Mouse (Mus musculus) liver, adult 2 months (tissue): Measurements from ENCODE around the gene Hmcn2. TPM values are rescaled to one million over a fixed set of nuclear protein-coding genes. Genes with fewer than 3 reads are reported as not detected.
A peak's percentile ranks its signal among the peaks of the same experiment; 100 is the strongest.

Experiments used
- DNase-seq: peaks from one replicate; pipeline ENCODE4 v3.0.0-alpha.2; 2011; ENCODE audit warnings: low read depth, low spot score; ENCODE audit errors: extremely low read depth
- H3K27ac ChIP-seq: fragments of 200-500 bp; replicated peaks from 2 replicates; pipeline ENCODE4 v1.5.1; 2012; ENCODE audit warnings: low read depth, mild to moderate bottlenecking, control low read depth, inconsistent platforms, low read length; ENCODE audit not compliant: insufficient read depth
- H3K27me3 ChIP-seq: fragments of 200-500 bp; 2 replicates; pipeline ENCODE4 v1.6.1; 2012; ENCODE audit warnings: mild to moderate bottlenecking, moderate library complexity, low read length, inconsistent platforms; ENCODE audit not compliant: control insufficient read depth, insufficient read depth
- H3K36me3 ChIP-seq: fragments of 200-500 bp; 2 replicates; pipeline ENCODE4 v1.6.1; 2012; ENCODE audit warnings: low read length, inconsistent platforms; ENCODE audit not compliant: control insufficient read depth, insufficient read depth
- H3K4me1 ChIP-seq: fragments of 200-500 bp; 2 replicates; pipeline ENCODE4 v1.6.1; 2011; ENCODE audit warnings: low read length; ENCODE audit not compliant: control insufficient read depth, insufficient read depth
- H3K4me3 ChIP-seq: fragments of 200-500 bp; 2 replicates; pipeline ENCODE4 v1.5.1; 2011; ENCODE audit warnings: low read depth, mild to moderate bottlenecking, control low read depth, low read length, moderate library complexity; ENCODE audit not compliant: insufficient read depth
- H3K79me2 ChIP-seq: fragments of 200-500 bp; 2 replicates; pipeline ENCODE4 v1.6.1; 2012; ENCODE audit warnings: inconsistent platforms, mild to moderate bottlenecking, low read length, moderate library complexity; ENCODE audit not compliant: control insufficient read depth, insufficient read depth
- H3K9ac ChIP-seq: fragments of 200-500 bp; 2 replicates; pipeline ENCODE4 v1.6.1; 2012; ENCODE audit warnings: low read depth, mild to moderate bottlenecking, control low read depth, inconsistent platforms, low read length
- CTCF ChIP-seq: fragments of 200-500 bp; IDR thresholded peaks from 2 replicates; pipeline ENCODE4 v1.5.1; 2011; ENCODE audit warnings: low read depth, low read length, control low read depth
- POLR2A ChIP-seq: fragments of 200-500 bp; IDR thresholded peaks from 2 replicates; pipeline ENCODE4 v1.6.1; 2011; ENCODE audit warnings: low read length, control low read depth; ENCODE audit not compliant: insufficient read depth; ENCODE audit errors: extremely low read depth
- WGBS: fragments of 180-500 bp; shearing (Covaris S2); methylation state at CpG from one replicate; pipeline ENCODE4 v1.1.7; 2018; 5-methylcytosine and 5-hydroxymethylcytosine counted together
- polyA plus RNA-seq: library from polyadenylated mRNA; depleted of rRNA; stranded (reverse); fragments of >200 nt; gene quantifications from 2 replicates; pipeline ENCODE4 v1.2.3, GENCODE M21; 2012
- total RNA-seq: library from RNA; depleted of rRNA; stranded (reverse); fragments of >200 nt; gene quantifications from 2 replicates; pipeline ENCODE4 v1.2.3, GENCODE M21; 2014

Gene Hmcn2
- total and polyA plus RNA-seq, 2 experiments: 0.46 to 1.8 TPM

DNA sequence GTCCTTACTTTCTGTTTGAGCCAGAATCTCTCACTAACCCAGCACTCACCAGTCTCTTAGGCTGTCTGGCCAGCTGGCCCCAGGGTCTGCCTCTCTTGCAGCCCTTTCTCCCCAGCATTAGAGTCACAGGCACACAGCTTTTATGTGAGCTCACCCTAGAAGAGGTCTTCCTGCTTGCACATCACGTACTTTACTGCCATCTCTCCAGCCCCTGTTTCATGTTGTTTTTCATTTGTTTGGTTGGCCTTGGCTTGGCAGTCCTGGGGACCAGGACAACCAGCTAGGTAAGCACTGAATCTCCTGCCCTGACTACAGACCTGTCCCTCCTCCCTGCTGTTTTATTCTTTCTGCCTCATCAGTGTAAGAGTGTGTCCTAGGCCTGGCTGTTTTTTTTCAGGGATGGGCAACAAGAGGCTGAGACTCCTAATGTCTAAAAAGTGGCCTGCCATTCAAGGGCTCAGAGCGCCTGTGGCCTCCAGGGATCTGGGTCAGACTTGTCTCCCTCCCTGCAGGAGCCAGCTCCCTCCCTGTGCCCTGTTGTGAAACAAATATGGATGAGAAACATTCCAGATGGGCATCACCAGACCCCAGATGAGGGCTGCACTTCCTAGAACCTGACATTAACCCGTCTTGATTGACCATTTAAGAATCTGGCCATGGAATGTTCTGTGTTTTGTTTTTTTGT is 134.7 kb downstream of the Hmcn2 start:
- H3K4me1 ChIP-seq: peaks cover 7% of the 10 kb centered on the region
- no peaks in the 10 kb centered on the region for H3K36me3 ChIP-seq
- no peak for TF ChIP-seq CTCF
- TF ChIP-seq POLR2A: no peak
- 62% methylated on average over 3 of the region's 3 CpGs for WGBS
- H3K27ac ChIP-seq: no peak overlapping the region
- H3K4me3 ChIP-seq: no peak overlapping the region
- H3K79me2 ChIP-seq: no peaks in the 10 kb centered on the region
- H3K27me3 ChIP-seq: no peaks in the 10 kb centered on the region
- H3K9ac ChIP-seq: no peak overlapping the region
- no peak for DNase-seq

DNA sequence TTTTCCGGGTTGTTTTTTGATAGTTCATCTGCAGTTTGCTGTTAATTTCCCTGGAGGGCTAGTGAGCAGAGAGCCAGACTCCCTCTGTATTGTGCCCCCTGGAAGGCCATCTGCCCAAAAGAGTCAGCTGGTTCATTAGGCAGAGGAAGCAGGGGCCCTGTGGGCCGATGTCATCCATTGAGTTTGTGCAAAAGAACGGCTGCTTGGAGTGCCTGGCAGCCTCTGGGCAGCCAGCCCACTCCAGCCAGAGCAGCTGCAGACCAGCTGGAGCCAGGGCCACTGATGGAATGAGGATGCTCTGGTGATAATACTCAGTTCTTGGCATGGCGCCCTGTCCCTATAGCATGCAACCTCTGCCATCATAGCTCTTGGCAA is 135.2 kb downstream of the Hmcn2 start:
- DNase-seq: no peak
- WGBS: 48% methylated on average over 4 of the region's 4 CpGs
- H3K9ac ChIP-seq: no peak overlapping the region
- H3K79me2 ChIP-seq: no peaks in the 10 kb centered on the region
- TF ChIP-seq CTCF (no peak), POLR2A (0 out of 2 replicates have a peak, but pooled peaks have one; percentile 10)
- no peaks in the 10 kb centered on the region for H3K36me3 ChIP-seq
- H3K4me3 ChIP-seq: no peak overlapping the region
- H3K27me3 ChIP-seq: no peaks in the 10 kb centered on the region
- H3K27ac ChIP-seq: no peak overlapping the region
- H3K4me1 ChIP-seq: peaks cover 10% of the 10 kb centered on the region

DNA sequence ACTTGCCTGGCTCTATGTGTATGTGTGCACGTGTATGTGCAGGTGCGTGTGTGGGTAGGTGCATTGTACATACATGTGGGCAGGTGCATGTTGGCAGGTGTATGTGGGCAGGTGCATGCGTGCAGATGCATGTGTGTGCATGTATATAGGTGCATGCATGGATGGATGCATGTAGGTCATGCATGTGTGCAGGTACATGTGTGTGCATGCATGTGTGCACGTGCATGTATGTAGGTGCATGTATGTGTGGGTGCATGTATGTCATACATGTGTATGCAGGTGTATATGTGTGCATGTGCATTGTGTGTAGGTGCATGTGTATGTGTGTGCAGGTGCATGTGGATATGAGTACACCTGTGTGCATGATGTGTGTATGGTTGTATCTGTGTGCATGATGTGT is 135.7 kb downstream of the Hmcn2 start:
- Histone ChIP-seq H3K4me3 (no peak overlapping the region), H3K79me2 (no peaks in the 10 kb centered on the region), H3K27me3 (no peaks in the 10 kb centered on the region), H3K9ac (no peak overlapping the region), H3K36me3 (no peaks in the 10 kb centered on the region), H3K4me1 (peaks cover 14% of the 10 kb centered on the region), H3K27ac (no peak overlapping the region)
- no peak for TF ChIP-seq POLR2A
- no peak for TF ChIP-seq CTCF
- WGBS: 95% methylated on average over 4 of the region's 4 CpGs
- no peak for DNase-seq

DNA sequence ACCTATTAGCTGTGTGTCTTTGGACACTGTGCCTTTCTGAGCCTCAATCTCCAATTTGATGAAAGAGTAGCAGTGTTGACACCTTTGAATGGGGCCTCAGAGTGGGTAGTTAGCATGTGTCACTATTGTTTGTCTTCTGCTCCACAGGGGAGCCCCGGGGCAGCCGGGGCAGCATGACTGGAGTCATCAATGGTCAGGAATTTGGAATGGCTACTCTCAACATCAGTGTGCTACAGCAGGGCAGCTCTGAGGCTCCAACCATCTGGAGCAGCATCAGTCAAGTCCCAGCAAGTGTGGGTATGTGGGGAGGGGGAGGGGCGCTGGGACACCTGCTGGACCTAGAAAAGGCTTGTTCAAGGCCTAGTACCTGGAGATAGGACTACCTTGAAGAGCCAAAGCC is 136.4 kb downstream of the Hmcn2 start:
- no peaks in the 10 kb centered on the region for H3K36me3 ChIP-seq
- TF ChIP-seq POLR2A (0 out of 2 replicates have a peak, but pooled peaks have one; percentile 11), CTCF (no peak)
- no peak overlapping the region for H3K9ac ChIP-seq
- no peaks in the 10 kb centered on the region for H3K27me3 ChIP-seq
- no peaks in the 10 kb centered on the region for H3K79me2 ChIP-seq
- H3K27ac ChIP-seq: no peak overlapping the region
- H3K4me1 ChIP-seq: peaks cover 20% of the 10 kb centered on the region
- no peak overlapping the region for H3K4me3 ChIP-seq
- WGBS: 39% methylated on average over 3 of the region's 3 CpGs
- no peak for DNase-seq

DNA sequence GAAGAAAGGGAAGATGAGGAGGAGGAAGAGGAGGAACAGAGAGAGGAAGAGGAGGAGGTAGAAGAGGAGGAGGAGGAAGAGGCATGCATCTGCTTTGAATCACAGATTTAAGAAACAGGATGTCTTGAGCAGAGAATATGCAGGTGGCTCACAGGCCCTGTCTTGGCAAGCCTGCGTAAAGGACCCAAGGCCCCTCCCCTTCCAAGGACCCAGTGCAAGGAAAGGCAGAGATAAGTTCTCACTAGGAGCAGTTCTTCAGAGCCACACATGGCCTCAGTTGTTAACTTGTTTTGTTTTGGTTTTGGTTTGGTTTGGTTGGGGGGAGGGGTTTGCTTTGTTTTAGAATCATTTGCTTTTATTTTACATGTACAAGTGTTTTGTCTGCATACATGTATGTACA is 137.3 kb downstream of the Hmcn2 start:
- no peak for DNase-seq
- WGBS: 57% methylated on average over 1 of the region's 1 CpGs
- no peak overlapping the region for H3K4me3 ChIP-seq
- no peak overlapping the region for H3K27ac ChIP-seq
- no peak for TF ChIP-seq CTCF
- TF ChIP-seq POLR2A: no peak
- no peak overlapping the region for H3K9ac ChIP-seq
- H3K27me3 ChIP-seq: no peaks in the 10 kb centered on the region
- H3K36me3 ChIP-seq: no peaks in the 10 kb centered on the region
- no peaks in the 10 kb centered on the region for H3K79me2 ChIP-seq
- peaks cover 25% of the 10 kb centered on the region for H3K4me1 ChIP-seq

DNA sequence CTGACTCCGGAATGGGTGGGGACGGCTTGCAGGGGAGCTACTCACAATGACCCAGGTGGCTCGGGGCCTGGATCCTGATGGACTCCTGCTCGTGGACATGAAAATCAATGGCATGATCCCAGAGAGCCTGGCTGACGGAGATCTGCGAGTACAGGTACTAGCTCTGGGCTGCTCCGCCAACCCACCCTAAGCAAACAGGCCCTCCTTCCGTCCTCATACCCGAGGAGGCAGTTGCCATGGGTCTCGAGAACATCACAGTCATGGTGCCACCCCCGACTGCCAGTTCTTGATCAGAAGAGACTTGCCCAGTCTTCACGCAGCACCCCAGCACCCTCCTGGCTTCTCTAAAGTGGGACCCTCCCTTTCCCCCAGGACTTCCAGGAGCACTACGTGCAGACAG is 138.8 kb downstream of the Hmcn2 start:
- Histone ChIP-seq H3K79me2 (no peaks in the 10 kb centered on the region), H3K27me3 (no peaks in the 10 kb centered on the region), H3K27ac (no peak overlapping the region), H3K36me3 (no peaks in the 10 kb centered on the region), H3K4me3 (no peak overlapping the region), H3K9ac (no peak overlapping the region), H3K4me1 (peaks cover 26% of the 10 kb centered on the region)
- DNase-seq: no peak
- TF ChIP-seq CTCF (no peak), POLR2A (0 out of 2 replicates have a peak, but pooled peaks have one; percentile 16)
- 48% methylated on average over 13 of the region's 13 CpGs for WGBS
